Mouse (Mus musculus): ENCODE data around the gene Sds. TPM values are rescaled to one million over a fixed set of nuclear protein-coding genes. Genes with fewer than 3 reads are reported as not detected.

The Sds gene
- polyA plus RNA-seq, 1 experiment from 2014 or later, result not detected

- Histone ChIP-seq H3K27ac (ENCODE audit: low read depth, low read length) (peak overlapping the region; percentile 83; the same call in 1 of the 2 replicates), H3K36me3 (ENCODE audit: control insufficient read depth, insufficient read depth, low read length) (no peaks in the 10 kb centered on the region), H3K4me2 (ENCODE audit: low read depth) (0 out of 2 replicates have a peak overlapping the region, but pooled peaks have one; percentile 18), H3K9me3 (ENCODE audit: control insufficient read depth, low read length) (no peaks in the 10 kb centered on the region), H3K4me3 (ENCODE audit: low read depth, low read length) (peak overlapping the region; percentile 40), H3K27me3 (ENCODE audit: control insufficient read depth, insufficient read depth, low read length) (peaks cover 96% of the 10 kb centered on the region), H3K9ac (ENCODE audit: low read length) (peak overlapping the region; percentile 67), H3K4me1 (ENCODE audit: control insufficient read depth, insufficient read depth, low read length) (peaks cover 7% of the 10 kb centered on the region)
- WGBS, result under 1% methylated on average over 9 of the region's 9 CpGs
- peak; percentile 29 for DNase-seq (ENCODE audit: low spot score)
- ATAC-seq (ENCODE audit: insufficient read depth, low FRiP score, low TSS enrichment), result no peak
These were observed 43.8 kb upstream of the Sds start for GRCm38 (mm10) chr5:120432486-120433015.

- Histone ChIP-seq H3K4me3 (ENCODE audit: low read depth, low read length) (peak overlapping the region; percentile 40), H3K27me3 (ENCODE audit: control insufficient read depth, insufficient read depth, low read length) (peaks cover 97% of the 10 kb centered on the region), H3K9me3 (ENCODE audit: control insufficient read depth, low read length) (no peaks in the 10 kb centered on the region), H3K4me1 (ENCODE audit: control insufficient read depth, insufficient read depth, low read length) (peaks cover 12% of the 10 kb centered on the region), H3K9ac (ENCODE audit: low read length) (peak overlapping the region; percentile 67), H3K4me2 (ENCODE audit: low read depth) (peak overlapping the region; percentile 52), H3K36me3 (ENCODE audit: control insufficient read depth, insufficient read depth, low read length) (no peaks in the 10 kb centered on the region), H3K27ac (ENCODE audit: low read depth, low read length) (no peak overlapping the region)
- WGBS, result under 1% methylated on average over 13 of the region's 13 CpGs
- DNase-seq (ENCODE audit: low spot score) (no peak), ATAC-seq (ENCODE audit: insufficient read depth, low FRiP score, low TSS enrichment) (no peak)
These were observed 43.1 kb upstream of the Sds start for GRCm38 (mm10) chr5:120433135-120433760.

GRCm38 (mm10) chr5:120434231-120434735 is 42.0 kb upstream of the Sds start:
- H3K4me1 ChIP-seq (ENCODE audit: control insufficient read depth, insufficient read depth, low read length), result peaks cover 12% of the 10 kb centered on the region
- H3K27ac ChIP-seq (ENCODE audit: low read depth, low read length), result no peak overlapping the region
- H3K36me3 ChIP-seq (ENCODE audit: control insufficient read depth, insufficient read depth, low read length), result no peaks in the 10 kb centered on the region
- DNase-seq (ENCODE audit: low spot score) (no peak), ATAC-seq (ENCODE audit: insufficient read depth, low FRiP score, low TSS enrichment) (no peak)
- no peaks in the 10 kb centered on the region for H3K9me3 ChIP-seq (ENCODE audit: control insufficient read depth, low read length)
- peak overlapping the region; percentile 40 for H3K4me3 ChIP-seq (ENCODE audit: low read depth, low read length)
- peak overlapping the region; percentile 67 for H3K9ac ChIP-seq (ENCODE audit: low read length)
- H3K4me2 ChIP-seq (ENCODE audit: low read depth), result peak overlapping the region; percentile 52
- 2% methylated on average over 21 of the region's 21 CpGs for WGBS
- peaks cover 98% of the 10 kb centered on the region for H3K27me3 ChIP-seq (ENCODE audit: control insufficient read depth, insufficient read depth, low read length)

GRCm38 (mm10) chr5:120435006-120435681 is 41.2 kb upstream of the Sds start:
- no peak for DNase-seq (ENCODE audit: low spot score)
- Histone ChIP-seq H3K9ac (ENCODE audit: low read length) (peak overlapping the region; percentile 67), H3K27me3 (ENCODE audit: control insufficient read depth, insufficient read depth, low read length) (peaks cover 98% of the 10 kb centered on the region), H3K36me3 (ENCODE audit: control insufficient read depth, insufficient read depth, low read length) (no peaks in the 10 kb centered on the region), H3K27ac (ENCODE audit: low read depth, low read length) (no peak overlapping the region), H3K4me2 (ENCODE audit: low read depth) (peak overlapping the region; percentile 52), H3K9me3 (ENCODE audit: control insufficient read depth, low read length) (no peaks in the 10 kb centered on the region), H3K4me3 (ENCODE audit: low read depth, low read length) (peak overlapping the region; percentile 40), H3K4me1 (ENCODE audit: control insufficient read depth, insufficient read depth, low read length) (peaks cover 15% of the 10 kb centered on the region)
- ATAC-seq (ENCODE audit: insufficient read depth, low FRiP score, low TSS enrichment), result no peak
- WGBS, result under 1% methylated on average over 44 of the region's 44 CpGs

GRCm38 (mm10) chr5:120435731-120436501 is 40.4 kb upstream of the Sds start:
- H3K9ac ChIP-seq (ENCODE audit: low read length), result peak overlapping the region; percentile 67
- H3K27ac ChIP-seq (ENCODE audit: low read depth, low read length), result peak overlapping the region; percentile 51; the same call in 1 of the 2 replicates
- peak overlapping the region; percentile 52 for H3K4me2 ChIP-seq (ENCODE audit: low read depth)
- WGBS, result under 1% methylated on average over 46 of the region's 47 CpGs
- H3K36me3 ChIP-seq (ENCODE audit: control insufficient read depth, insufficient read depth, low read length), result no peaks in the 10 kb centered on the region
- H3K4me1 ChIP-seq (ENCODE audit: control insufficient read depth, insufficient read depth, low read length), result peaks cover 18% of the 10 kb centered on the region
- H3K27me3 ChIP-seq (ENCODE audit: control insufficient read depth, insufficient read depth, low read length), result peaks cover 95% of the 10 kb centered on the region
- DNase-seq (ENCODE audit: low spot score) (peak; percentile 61), ATAC-seq (ENCODE audit: insufficient read depth, low FRiP score, low TSS enrichment) (no peak)
- H3K9me3 ChIP-seq (ENCODE audit: control insufficient read depth, low read length), result no peaks in the 10 kb centered on the region
- peak overlapping the region; percentile 40 for H3K4me3 ChIP-seq (ENCODE audit: low read depth, low read length)

GRCm38 (mm10) chr5:120436885-120437495 is 39.3 kb upstream of the Sds start:
- ATAC-seq (ENCODE audit: insufficient read depth, low FRiP score, low TSS enrichment), result no peak
- Histone ChIP-seq H3K4me2 (ENCODE audit: low read depth) (peak overlapping the region; percentile 52), H3K36me3 (ENCODE audit: control insufficient read depth, insufficient read depth, low read length) (no peaks in the 10 kb centered on the region), H3K4me3 (ENCODE audit: low read depth, low read length) (peak overlapping the region; percentile 40), H3K27me3 (ENCODE audit: control insufficient read depth, insufficient read depth, low read length) (peaks cover 84% of the 10 kb centered on the region), H3K9me3 (ENCODE audit: control insufficient read depth, low read length) (no peaks in the 10 kb centered on the region), H3K27ac (ENCODE audit: low read depth, low read length) (peak overlapping the region; percentile 57), H3K9ac (ENCODE audit: low read length) (peak overlapping the region; percentile 67), H3K4me1 (ENCODE audit: control insufficient read depth, insufficient read depth, low read length) (peaks cover 16% of the 10 kb centered on the region)
- DNase-seq (ENCODE audit: low spot score), result peak; percentile 51
- WGBS, result under 1% methylated on average over 18 of the region's 18 CpGs

- H3K27me3 ChIP-seq (ENCODE audit: control insufficient read depth, insufficient read depth, low read length), result peaks cover 79% of the 10 kb centered on the region
- peak overlapping the region; percentile 57 for H3K27ac ChIP-seq (ENCODE audit: low read depth, low read length)
- H3K9me3 ChIP-seq (ENCODE audit: control insufficient read depth, low read length), result no peaks in the 10 kb centered on the region
- DNase-seq (ENCODE audit: low spot score) (no peak), ATAC-seq (ENCODE audit: insufficient read depth, low FRiP score, low TSS enrichment) (no peak)
- peak overlapping the region; percentile 67 for H3K9ac ChIP-seq (ENCODE audit: low read length)
- H3K4me3 ChIP-seq (ENCODE audit: low read depth, low read length), result peak overlapping the region; percentile 40
- H3K36me3 ChIP-seq (ENCODE audit: control insufficient read depth, insufficient read depth, low read length), result no peaks in the 10 kb centered on the region
- peak overlapping the region; percentile 52 for H3K4me2 ChIP-seq (ENCODE audit: low read depth)
- WGBS, result 0% methylated on average over 17 of the region's 17 CpGs
- H3K4me1 ChIP-seq (ENCODE audit: control insufficient read depth, insufficient read depth, low read length), result peaks cover 15% of the 10 kb centered on the region
These were observed 38.8 kb upstream of the Sds start for GRCm38 (mm10) chr5:120437539-120437938.

- H3K27me3 ChIP-seq (ENCODE audit: control insufficient read depth, insufficient read depth, low read length), result peaks cover 74% of the 10 kb centered on the region
- H3K27ac ChIP-seq (ENCODE audit: low read depth, low read length), result peak overlapping the region; percentile 57
- DNase-seq (ENCODE audit: low spot score), result peak; percentile 72
- peak overlapping the region; percentile 52 for H3K4me2 ChIP-seq (ENCODE audit: low read depth)
- under 1% methylated on average over 33 of the region's 33 CpGs for WGBS
- 0 out of 2 replicates have a peak, but pooled peaks have one; percentile 24 for ATAC-seq (ENCODE audit: insufficient read depth, low FRiP score, low TSS enrichment)
- H3K4me3 ChIP-seq (ENCODE audit: low read depth, low read length), result peak overlapping the region; percentile 40
- H3K9ac ChIP-seq (ENCODE audit: low read length), result peak overlapping the region; percentile 67
- H3K9me3 ChIP-seq (ENCODE audit: control insufficient read depth, low read length), result no peaks in the 10 kb centered on the region
- H3K36me3 ChIP-seq (ENCODE audit: control insufficient read depth, insufficient read depth, low read length), result no peaks in the 10 kb centered on the region
- H3K4me1 ChIP-seq (ENCODE audit: control insufficient read depth, insufficient read depth, low read length), result peaks cover 15% of the 10 kb centered on the region
These were observed 38.3 kb upstream of the Sds start for GRCm38 (mm10) chr5:120437986-120438385.

Measured in neural tube, embryonic 11.5 days (tissue).